ENCODE assay signal across 20 mouse cellular contexts in the genomic region with DNA sequence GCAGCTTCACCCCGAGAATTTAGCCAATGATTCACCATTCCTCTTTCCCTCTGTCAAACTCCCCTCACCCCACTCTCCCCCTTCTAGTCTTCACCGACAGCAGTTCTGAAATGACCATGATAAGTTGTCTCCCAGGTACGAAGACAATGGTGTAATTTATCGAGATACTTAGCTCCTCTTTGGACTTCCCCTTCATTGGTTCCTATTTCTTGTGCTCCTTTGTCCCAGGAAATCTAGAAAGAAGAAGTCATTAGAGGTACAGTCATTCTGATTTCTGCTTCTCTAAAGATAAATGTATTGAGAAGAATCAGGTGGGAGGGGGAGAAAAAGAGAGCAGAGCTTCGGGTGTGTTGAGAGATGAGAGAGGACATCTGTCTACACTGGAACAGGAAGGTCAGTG. TPM values are rescaled to one million over a fixed set of nuclear protein-coding genes. Genes with fewer than 3 reads are reported as not detected.
"Had no signal": no experiment of that assay in that cellular context is flagged by ENCODE, and none has a peak within 500 bp of the region (broad histone marks: within the 10 kb centered on the region; RNA-seq: fewer than 3 reads in every experiment).

No protein-coding gene starts in this region.

- H3K27me3 ChIP-seq: liver, embryonic 15.5 days; megakaryocyte, embryonic 14.5 days; midbrain, embryonic 13.5 days; midbrain, embryonic 15.5 days; neural tube, embryonic 12.5 days; stomach, embryonic 15.5 days had no signal

- H3K4me1 ChIP-seq: liver, embryonic 15.5 days; midbrain, embryonic 15.5 days; neural tube, embryonic 12.5 days; stomach, embryonic 15.5 days had no signal

- H3K4me3 ChIP-seq: liver, embryonic 15.5 days; lung, embryonic 15.5 days; megakaryocyte, embryonic 14.5 days; midbrain, embryonic 13.5 days; midbrain, embryonic 15.5 days; neural tube, embryonic 12.5 days; stomach, embryonic 15.5 days had no signal

- DNase-seq: liver, postnatal 0 days; lung, adult 2 months; lung, postnatal 14 days; lung, postnatal 36 days; right cerebral cortex, adult 18-20 months; right cerebral cortex, postnatal 25 days; thymus, adult 2 months; thymus, postnatal 25 days; thymus, postnatal 4 days had no signal

- H3K4me2 ChIP-seq: liver, embryonic 15.5 days; lung, embryonic 15.5 days; midbrain, embryonic 11.5 days; midbrain, embryonic 13.5 days; midbrain, embryonic 15.5 days; neural tube, embryonic 12.5 days; stomach, embryonic 15.5 days had no signal

- H3K9me3 ChIP-seq: liver, embryonic 15.5 days; lung, embryonic 15.5 days; megakaryocyte, embryonic 14.5 days; midbrain, embryonic 13.5 days; midbrain, embryonic 15.5 days; neural tube, embryonic 12.5 days; stomach, embryonic 15.5 days had no signal

- H3K9ac ChIP-seq: liver, embryonic 15.5 days; liver, postnatal 0 days; lung, embryonic 15.5 days; midbrain, embryonic 13.5 days; midbrain, embryonic 15.5 days; neural tube, embryonic 12.5 days; stomach, embryonic 15.5 days had no signal

- H3K27ac ChIP-seq: liver, embryonic 15.5 days; lung, embryonic 15.5 days; macrophage; midbrain, embryonic 13.5 days; midbrain, embryonic 15.5 days; neural tube, embryonic 12.5 days; stomach, embryonic 15.5 days; stomach, postnatal 0 days had no signal

- ATAC-seq: liver, postnatal 0 days; lung, postnatal 0 days; midbrain, embryonic 13.5 days; midbrain, embryonic 15.5 days had no signal

- H3K36me3 ChIP-seq: liver, embryonic 15.5 days; lung, embryonic 15.5 days; midbrain, embryonic 13.5 days; midbrain, embryonic 15.5 days; neural tube, embryonic 12.5 days; stomach, embryonic 15.5 days had no signal

RNA-seq across cellular contexts. Expression of a gene that starts 14.3 kb away (rescaled TPM):
- polyA plus RNA-seq: macrophage had no signal
